Mouse (Mus musculus): Measurements from ENCODE around the gene Zbtb3. TPM values are rescaled to one million over a fixed set of nuclear protein-coding genes. Genes with fewer than 3 reads are reported as not detected.

The Zbtb3 gene
- polyA plus RNA-seq, 1 experiment from 2014 or later, result 2.0 TPM

- WGBS, result 2% methylated on average over 20 of the region's 20 CpGs
- no peak for TF ChIP-seq CTCF (IDR thresholded peaks at IDR 0.05; ENCODE audit: low read depth)
Measured at GRCm38 (mm10) chr19:8774951-8775421, 27.4 kb upstream of the Zbtb3 start.

GRCm38 (mm10) chr19:8786008-8786781, 16.2 kb upstream of the Zbtb3 start, which contains the start of gene Taf6l:
Gene Taf6l (minus strand): TSS chr19:8786417.
- no peaks in the 10 kb centered on the region for H3K9me3 ChIP-seq (ENCODE audit: control insufficient read depth)
- ATAC-seq, result peak; percentile 100
- TF ChIP-seq CTCF (IDR thresholded peaks at IDR 0.05; ENCODE audit: low read depth), result peak; percentile 54

More at GRCm38 (mm10) chr19:8774951-8775421, 27.4 kb upstream of the Zbtb3 start:
- peak overlapping the region; percentile 73 for H3K4me3 ChIP-seq (ENCODE audit: low read depth, low read length)
- H3K27ac ChIP-seq (ENCODE audit: low read depth, low read length), result peak overlapping the region; percentile 98
- no peaks in the 10 kb centered on the region for H3K27me3 ChIP-seq (replicated peaks; ENCODE audit: control insufficient read depth, insufficient read depth, low read length)
- ATAC-seq, result no peak
- peak overlapping the region; percentile 96 for H3K4me2 ChIP-seq (replicated peaks; ENCODE audit: low read depth)
- H3K9ac ChIP-seq (ENCODE audit: low read depth, low read length), result peak overlapping the region; percentile 89
- H3K9me3 ChIP-seq (ENCODE audit: control insufficient read depth), result no peaks in the 10 kb centered on the region
- H3K36me3 ChIP-seq (ENCODE audit: control insufficient read depth, insufficient read depth), result no peaks in the 10 kb centered on the region; the same call in none of the 2 replicates
- H3K4me1 ChIP-seq (replicated peaks; ENCODE audit: control insufficient read depth, insufficient read depth, low read length), result peaks cover 5% of the 10 kb centered on the region; the same call in 1 of the 2 replicates

DNA sequence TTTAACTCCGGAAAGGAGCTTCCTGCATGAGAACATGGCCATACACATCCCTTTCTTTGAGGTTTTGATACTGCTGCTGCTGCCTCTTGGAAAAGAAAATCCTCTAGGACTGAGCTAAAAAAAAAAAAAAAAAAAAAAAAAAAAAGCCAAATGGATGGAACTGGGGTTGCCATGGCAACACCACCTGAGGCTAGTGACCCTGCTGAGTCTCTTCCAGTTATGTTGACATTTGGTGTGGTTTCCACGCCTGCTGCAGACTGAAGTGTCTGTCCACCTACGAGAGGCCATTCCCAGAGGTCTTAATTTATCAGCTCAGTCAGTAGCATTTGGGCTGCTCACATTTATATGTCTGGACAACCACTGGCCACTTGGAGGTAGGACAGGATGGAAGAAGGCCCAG, 13.8 kb upstream of the Zbtb3 start:
- 38% methylated on average over 3 of the region's 3 CpGs for WGBS
- no peak for TF ChIP-seq CTCF (IDR thresholded peaks at IDR 0.05; ENCODE audit: low read depth)
- H3K36me3 ChIP-seq (ENCODE audit: control insufficient read depth, insufficient read depth), result peaks cover 12% of the 10 kb centered on the region
- H3K9ac ChIP-seq (ENCODE audit: low read depth, low read length), result no peak overlapping the region
- no peak for ATAC-seq
- H3K4me3 ChIP-seq (ENCODE audit: low read depth, low read length), result no peak overlapping the region
- no peaks in the 10 kb centered on the region for H3K4me1 ChIP-seq (replicated peaks; ENCODE audit: control insufficient read depth, insufficient read depth, low read length)
- H3K4me2 ChIP-seq (replicated peaks; ENCODE audit: low read depth), result no peak overlapping the region
- H3K9me3 ChIP-seq (ENCODE audit: control insufficient read depth), result no peaks in the 10 kb centered on the region
- no peaks in the 10 kb centered on the region for H3K27me3 ChIP-seq (replicated peaks; ENCODE audit: control insufficient read depth, insufficient read depth, low read length)
- no peak overlapping the region for H3K27ac ChIP-seq (ENCODE audit: low read depth, low read length)

More at GRCm38 (mm10) chr19:8786008-8786781, 16.2 kb upstream of the Zbtb3 start, which contains the start of gene Taf6l:
- 1% methylated on average over 32 of the region's 32 CpGs for WGBS
- Histone ChIP-seq H3K27ac (ENCODE audit: low read depth, low read length) (peak within 1 kb of the TSS; percentile 47; the same call in 1 of the 2 replicates), H3K36me3 (ENCODE audit: control insufficient read depth, insufficient read depth) (peaks cover 17% of the 10 kb centered on the region), H3K4me2 (replicated peaks; ENCODE audit: low read depth) (peak within 1 kb of the TSS; percentile 60), H3K4me1 (replicated peaks; ENCODE audit: control insufficient read depth, insufficient read depth, low read length) (no peaks in the 10 kb centered on the region), H3K27me3 (replicated peaks; ENCODE audit: control insufficient read depth, insufficient read depth, low read length) (no peaks in the 10 kb centered on the region), H3K4me3 (ENCODE audit: low read depth, low read length) (peak within 1 kb of the TSS; percentile 61), H3K9ac (ENCODE audit: low read depth, low read length) (peak within 1 kb of the TSS; percentile 64)

DNA sequence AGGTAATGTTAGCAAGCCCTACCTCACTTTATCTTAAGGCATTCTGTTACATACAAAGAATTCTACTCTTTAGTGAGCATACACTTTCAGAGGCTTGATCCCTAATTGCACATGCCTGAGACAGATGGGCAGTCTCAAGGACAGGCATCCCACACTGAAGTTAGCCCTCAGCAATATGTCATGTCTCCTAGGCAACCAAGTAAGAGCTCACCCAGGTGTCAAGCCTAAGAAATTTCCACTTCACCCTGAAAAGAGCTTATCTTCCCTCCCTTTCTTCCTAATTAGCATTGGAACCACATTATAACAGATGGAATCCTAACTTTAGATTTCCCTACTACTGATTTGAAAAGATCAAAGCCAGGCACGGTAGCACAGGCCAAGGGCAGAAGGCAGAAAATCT, 13.2 kb upstream of the Zbtb3 start:
- Histone ChIP-seq H3K4me2 (replicated peaks; ENCODE audit: low read depth) (no peak overlapping the region), H3K4me3 (ENCODE audit: low read depth, low read length) (no peak overlapping the region), H3K36me3 (ENCODE audit: control insufficient read depth, insufficient read depth) (peaks cover 16% of the 10 kb centered on the region), H3K9ac (ENCODE audit: low read depth, low read length) (no peak overlapping the region), H3K27me3 (replicated peaks; ENCODE audit: control insufficient read depth, insufficient read depth, low read length) (no peaks in the 10 kb centered on the region), H3K27ac (ENCODE audit: low read depth, low read length) (no peak overlapping the region), H3K9me3 (ENCODE audit: control insufficient read depth) (no peaks in the 10 kb centered on the region), H3K4me1 (replicated peaks; ENCODE audit: control insufficient read depth, insufficient read depth, low read length) (no peaks in the 10 kb centered on the region)
- 61% methylated on average over 1 of the region's 1 CpGs for WGBS
- ATAC-seq, result no peak
- TF ChIP-seq CTCF (IDR thresholded peaks at IDR 0.05; ENCODE audit: low read depth), result no peak

GRCm38 (mm10) chr19:8790171-8790570, 12.2 kb upstream of the Zbtb3 start:
- WGBS, result 86% methylated on average over 7 of the region's 7 CpGs
- H3K9ac ChIP-seq (ENCODE audit: low read depth, low read length), result no peak overlapping the region
- no peak overlapping the region for H3K4me3 ChIP-seq (ENCODE audit: low read depth, low read length)
- H3K4me1 ChIP-seq (replicated peaks; ENCODE audit: control insufficient read depth, insufficient read depth, low read length), result no peaks in the 10 kb centered on the region
- no peak overlapping the region for H3K27ac ChIP-seq (ENCODE audit: low read depth, low read length)
- TF ChIP-seq CTCF (IDR thresholded peaks at IDR 0.05; ENCODE audit: low read depth), result no peak
- no peak for ATAC-seq
- H3K27me3 ChIP-seq (replicated peaks; ENCODE audit: control insufficient read depth, insufficient read depth, low read length), result no peaks in the 10 kb centered on the region
- no peak overlapping the region for H3K4me2 ChIP-seq (replicated peaks; ENCODE audit: low read depth)
- no peaks in the 10 kb centered on the region for H3K9me3 ChIP-seq (ENCODE audit: control insufficient read depth)
- H3K36me3 ChIP-seq (ENCODE audit: control insufficient read depth, insufficient read depth), result peaks cover 26% of the 10 kb centered on the region

DNA sequence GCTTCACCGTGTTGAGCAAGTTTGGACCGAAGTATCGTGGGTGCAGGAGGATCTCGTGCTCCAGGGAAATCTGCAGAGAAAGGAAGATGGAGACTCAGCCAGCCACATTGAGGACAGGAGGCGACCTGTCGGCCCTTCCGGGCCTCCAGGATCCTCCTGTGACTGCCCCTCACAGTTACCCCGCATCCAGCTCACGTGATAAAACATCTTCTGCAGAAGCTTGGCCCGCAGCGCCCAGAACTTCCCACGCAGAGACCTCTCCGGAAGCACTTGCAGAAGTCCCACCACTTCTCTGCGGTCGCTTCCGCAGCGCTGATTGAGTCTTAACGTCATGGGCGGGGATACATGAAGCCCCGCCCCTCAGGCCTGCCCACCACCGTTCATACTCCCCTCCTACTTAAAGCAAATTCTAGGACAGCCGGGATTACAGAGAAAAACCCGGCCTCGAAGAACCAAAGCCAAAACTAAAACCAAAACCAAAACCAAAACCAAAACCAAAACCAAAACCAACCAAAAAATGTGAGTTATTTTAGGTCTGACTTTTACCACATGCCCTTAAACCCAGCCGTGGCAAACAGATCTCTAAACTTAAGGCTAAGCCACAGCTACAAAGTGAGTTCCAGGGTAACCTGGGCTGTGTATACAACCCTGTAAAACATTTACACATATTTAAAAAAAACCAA, 4.0 kb upstream of the Zbtb3 start, which contains the start of gene Polr2g:
Gene Polr2g, minus strand, starts transcription at position 314 of the 683 bp plus-strand sequence.
- Histone ChIP-seq H3K36me3 (ENCODE audit: control insufficient read depth, insufficient read depth) (peaks cover 23% of the 10 kb centered on the region), H3K4me1 (replicated peaks; ENCODE audit: control insufficient read depth, insufficient read depth, low read length) (0 out of 2 replicates have a peak, but pooled peaks cover 4% of the 10 kb centered on the region), H3K4me2 (replicated peaks; ENCODE audit: low read depth) (peak within 1 kb of the TSS; percentile 81), H3K27ac (ENCODE audit: low read depth, low read length) (peak within 1 kb of the TSS; percentile 71), H3K9me3 (ENCODE audit: control insufficient read depth) (no peaks in the 10 kb centered on the region), H3K27me3 (replicated peaks; ENCODE audit: control insufficient read depth, insufficient read depth, low read length) (no peaks in the 10 kb centered on the region), H3K9ac (ENCODE audit: low read depth, low read length) (peak within 1 kb of the TSS; percentile 68), H3K4me3 (ENCODE audit: low read depth, low read length) (peak within 1 kb of the TSS; percentile 69)
- no peak for TF ChIP-seq CTCF (IDR thresholded peaks at IDR 0.05; ENCODE audit: low read depth)
- peak; percentile 74 for ATAC-seq
- WGBS, result 1% methylated on average over 25 of the region's 25 CpGs
